Mouse (Mus musculus) heart, postnatal 0 days (tissue): ENCODE data around the gene Dpysl4.

ENCODE experiments used
- CTCF ChIP-seq: IDR thresholded peaks from 2 replicates; pipeline ENCODE4 v1.5.1; 2016; ENCODE audit warnings: antibody characterized with exemption, control low read depth, low read depth
- EP300 ChIP-seq: IDR thresholded peaks from 2 replicates; pipeline ENCODE4 v1.6.1; 2016; ENCODE audit warnings: antibody characterized with exemption, low read depth

DNA sequence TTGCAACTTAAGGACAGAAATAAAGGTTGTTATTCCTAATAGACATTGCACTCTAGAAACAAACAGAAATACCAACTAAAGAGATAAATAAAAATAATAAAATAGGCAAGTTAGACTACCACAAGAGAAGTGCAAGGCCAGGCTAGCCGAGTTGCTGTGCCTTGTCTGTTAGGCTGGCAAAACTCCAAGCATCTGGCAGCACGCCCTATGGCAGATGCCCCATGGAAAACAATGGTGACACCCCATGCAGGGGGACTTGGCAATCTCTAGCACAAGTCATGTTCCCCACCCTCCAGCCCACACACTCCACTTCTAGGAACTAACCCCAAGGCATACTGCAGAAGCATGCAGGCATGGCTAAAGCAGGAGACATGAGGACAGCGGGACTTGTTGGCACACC lies 47.6 kb downstream of the Dpysl4 start:
- TF ChIP-seq CTCF (no peak), EP300 (no peak)
